Mouse (Mus musculus) layer of hippocampus, adult 2 months (tissue): Measurements from ENCODE around the gene Lbh. TPM values are rescaled to one million over a fixed set of nuclear protein-coding genes. Genes with fewer than 3 reads are reported as not detected.

Experiments used
- DNase-seq, 2 experiments: peaks; one replicate each; pipeline ENCODE4 v3.0.0; 2022; ENCODE audit warnings: low spot score in 2 of 2
- H3K27ac ChIP-seq: fragments of 200-600 bp; 2 replicates; pipeline ENCODE4 v1.8.1; 2022
- H3K4me3 ChIP-seq: fragments of 200-600 bp; 2 replicates; pipeline ENCODE4 v1.8.1; 2022; ENCODE audit warnings: mild to moderate bottlenecking
- CTCF ChIP-seq: fragments of 200-600 bp; conservative IDR thresholded peaks from 2 replicates; pipeline ENCODE4 v1.8.1; 2022; ENCODE audit warnings: antibody characterized with exemption, mild to moderate bottlenecking, moderate library complexity
- long read RNA-seq, 2 experiments: library from polyadenylated mRNA; stranded (forward); transcript quantifications; one replicate each; pipeline ENCODE4 v2.0.0; 2021; ENCODE audit warnings: borderline mapping rate in 2 of 2
- total RNA-seq, 2 experiments: library from RNA; stranded (reverse); gene quantifications; 2 replicates each; pipeline ENCODE4 v1.2.3; 2021

The Lbh gene
- 10 to 100 TPM; 31.4 to 34.8 TPM for total RNA-seq
- long read RNA-seq, experiment 1, partial matches to known transcripts: 0 of 7 reads
- long read RNA-seq, experiment 1, other reads (novel, unspliced or antisense): 5 of 7 reads
- long read RNA-seq, experiment 2, partial matches to known transcripts: 0 of 8 reads
- long read RNA-seq, experiment 2, other reads (novel, unspliced or antisense): 8 of 8 reads

DNA sequence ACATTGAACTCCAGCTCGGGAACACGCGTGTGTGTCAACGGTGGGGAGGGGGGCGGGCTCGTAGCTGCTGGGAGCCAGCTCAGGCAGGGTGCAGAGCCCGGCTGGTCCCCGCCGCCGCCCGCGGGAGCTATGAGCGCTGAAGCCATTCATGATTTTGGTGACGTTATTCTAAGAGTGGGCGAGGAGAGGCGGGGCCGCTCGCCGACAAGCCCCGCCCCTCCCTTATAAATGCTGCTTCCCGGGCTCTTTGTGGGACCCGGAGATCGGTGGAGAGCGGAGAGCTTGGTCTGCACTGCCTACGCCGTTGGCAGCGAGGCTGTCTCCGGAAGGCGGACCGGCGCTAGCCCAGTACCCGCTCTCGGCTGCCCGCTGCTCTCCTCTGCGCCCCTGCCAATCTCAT, at the start of gene Lbh:
Gene Lbh (plus strand): TSS at position 253 of the 400 bp plus-strand sequence.
- TF ChIP-seq CTCF: no peak
- H3K27ac ChIP-seq: peak within 1 kb of the TSS; percentile 91
- peak; percentile 91 for DNase-seq
- peak within 1 kb of the TSS; percentile 59 for H3K4me3 ChIP-seq

DNA sequence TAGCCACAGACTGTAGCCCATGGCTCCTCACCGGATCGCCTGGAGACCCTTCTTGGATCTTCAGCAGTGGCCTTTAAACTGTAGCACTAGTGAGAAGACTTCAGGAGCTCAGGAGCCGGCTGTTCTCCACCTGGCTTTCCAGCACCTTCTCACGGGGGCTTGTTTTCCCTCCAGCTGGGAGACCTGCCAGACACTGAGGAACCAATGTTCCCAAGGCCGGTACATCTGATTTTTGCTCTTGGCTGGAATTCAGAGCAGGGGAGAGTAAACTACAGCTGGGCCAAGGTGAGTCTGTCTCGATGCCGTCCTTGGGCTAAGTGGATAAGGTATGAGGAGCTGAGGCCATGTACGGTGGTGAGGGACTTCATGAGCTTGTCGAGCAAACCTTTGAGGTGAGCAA, 39.1 kb upstream of the Lbh start:
- DNase-seq: no peak
- no peak for TF ChIP-seq CTCF
- Histone ChIP-seq H3K4me3 (no peak overlapping the region), H3K27ac (no peak overlapping the region)

DNA sequence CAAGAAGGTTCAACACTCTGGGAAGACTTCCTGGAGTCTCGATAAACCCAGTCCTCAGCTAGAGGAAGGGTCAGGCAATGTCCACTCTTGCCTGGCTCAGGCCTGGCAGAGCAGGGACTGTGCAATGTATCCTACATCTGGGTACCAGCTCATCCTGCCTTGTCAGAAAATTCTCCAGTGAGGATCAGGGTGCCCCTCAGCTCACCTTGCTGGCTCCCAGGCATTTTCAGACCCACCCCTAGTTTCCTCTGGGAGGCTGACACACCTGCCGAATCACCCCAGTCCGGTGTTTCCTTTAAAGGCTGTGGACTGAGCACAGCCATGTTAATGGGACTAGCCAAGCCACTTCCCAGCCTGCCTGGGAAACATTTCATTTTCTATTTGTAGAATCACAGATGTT, 37.9 kb upstream of the Lbh start:
- H3K27ac ChIP-seq: no peak overlapping the region
- TF ChIP-seq CTCF: no peak
- DNase-seq: no peak
- no peak overlapping the region for H3K4me3 ChIP-seq

DNA sequence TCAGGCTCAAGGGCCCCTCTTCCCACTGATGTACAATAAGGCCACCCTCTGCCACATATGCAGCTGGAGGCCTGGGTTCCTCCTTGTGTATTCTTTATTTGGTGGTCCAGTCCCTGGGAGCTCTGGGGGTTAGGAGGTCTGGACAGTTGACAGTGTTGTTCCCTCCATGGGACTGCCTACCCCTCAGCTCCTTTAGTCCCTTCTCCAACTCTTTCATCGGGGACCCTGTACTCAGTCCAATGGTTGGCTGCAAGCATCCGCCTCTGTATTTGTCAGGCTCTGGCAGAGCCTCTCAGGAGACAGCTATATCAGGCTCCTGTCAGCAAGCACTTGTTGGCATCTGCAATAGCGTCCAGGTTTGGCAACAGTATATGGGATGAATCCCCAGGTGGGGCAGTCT, 37.1 kb upstream of the Lbh start:
- DNase-seq: no peak
- Histone ChIP-seq H3K27ac (no peak overlapping the region), H3K4me3 (no peak overlapping the region)
- no peak for TF ChIP-seq CTCF

DNA sequence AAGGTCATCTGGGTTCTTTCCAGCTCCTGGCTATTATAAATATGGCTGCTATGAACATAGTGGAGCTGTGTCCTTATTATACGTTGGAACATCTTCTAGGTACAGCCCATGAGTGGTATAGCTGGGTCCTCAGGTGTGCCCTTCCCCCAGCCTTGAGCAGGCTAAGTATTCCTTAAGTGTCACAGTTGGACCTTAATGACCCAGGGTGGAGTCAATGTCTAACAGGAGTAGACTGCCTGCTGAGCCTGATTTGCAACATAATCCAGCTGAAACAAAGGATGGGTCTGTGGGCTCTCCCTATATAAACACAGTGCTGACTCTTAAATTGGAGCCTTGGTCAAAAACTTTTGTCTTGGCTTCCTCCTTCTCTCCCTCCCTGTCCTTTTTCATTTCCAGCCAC, 36.3 kb upstream of the Lbh start:
- Histone ChIP-seq H3K27ac (no peak overlapping the region), H3K4me3 (no peak overlapping the region)
- DNase-seq: no peak
- no peak for TF ChIP-seq CTCF

DNA sequence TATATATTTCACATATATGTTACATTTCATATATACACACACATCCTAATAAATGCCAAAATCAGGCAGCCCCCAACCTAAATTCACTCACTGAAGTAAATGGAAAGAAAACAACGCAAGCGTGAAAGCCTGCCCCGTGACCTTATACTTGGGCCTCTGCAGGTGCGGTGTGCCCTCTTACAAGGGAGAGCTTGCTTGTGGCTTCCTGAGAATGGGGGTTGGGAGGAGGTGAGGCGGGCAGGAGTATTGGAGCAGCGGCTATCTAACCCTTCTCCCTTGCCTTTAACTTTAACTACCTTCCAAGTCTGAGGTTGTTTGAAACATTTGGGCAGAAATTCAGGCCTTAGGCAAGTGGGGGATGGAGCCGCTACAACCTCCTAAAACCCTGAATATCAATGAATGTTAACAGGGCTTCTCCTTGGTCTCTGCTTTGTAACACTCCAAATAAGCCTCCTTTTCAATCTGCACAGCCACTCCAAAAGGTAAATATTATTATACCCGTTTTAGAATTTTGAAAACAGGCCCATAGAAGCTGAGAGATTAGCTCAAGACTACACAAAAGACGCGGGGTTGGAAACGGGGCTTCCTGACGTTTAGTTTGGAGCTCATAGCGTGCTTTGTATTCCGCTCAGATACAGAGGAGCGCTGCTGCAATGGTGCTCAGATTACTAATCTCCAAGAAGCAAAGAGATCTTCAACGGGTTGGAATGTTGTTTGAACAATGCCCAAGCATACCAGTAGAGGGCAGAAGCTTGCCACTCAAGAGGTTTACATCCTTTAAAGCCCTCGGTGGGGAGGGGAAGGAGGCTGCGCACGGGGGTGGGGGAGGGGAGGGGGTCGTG, 28.3 kb upstream of the Lbh start:
- H3K27ac ChIP-seq: peak overlapping the region; percentile 77
- peak; percentile 82 for TF ChIP-seq CTCF
- peak; percentile 79 to 83 for DNase-seq

DNA sequence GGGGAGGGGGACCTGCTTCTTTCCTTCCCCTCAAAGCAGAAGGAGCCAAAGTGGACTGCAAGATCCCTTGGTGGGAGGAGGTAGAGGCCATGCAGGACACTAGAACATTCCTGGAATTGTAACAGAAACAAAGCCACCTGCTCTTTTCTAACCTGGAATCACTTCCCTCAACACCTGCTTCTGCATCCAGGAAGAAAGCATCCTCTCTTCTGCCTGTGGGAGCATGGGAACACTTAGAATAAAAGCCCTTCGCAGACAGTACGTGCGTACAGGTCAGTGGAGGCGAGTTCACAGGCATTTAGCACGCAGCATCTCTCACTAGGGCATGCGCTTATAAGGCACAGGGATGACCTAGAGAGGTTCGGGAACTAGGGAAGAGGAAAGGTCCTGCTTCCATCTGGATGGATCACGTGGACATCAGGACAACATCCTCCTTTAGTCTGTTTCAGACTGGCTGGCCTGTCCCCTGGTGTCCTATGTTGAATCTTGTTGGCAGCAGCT, 27.7 kb upstream of the Lbh start:
- Histone ChIP-seq H3K4me3 (no peak overlapping the region), H3K27ac (no peak overlapping the region)
- no peak; the same call in none of the 2 replicates for TF ChIP-seq CTCF
- DNase-seq: no peak

More for the DNA sequence above, 28.3 kb upstream of the Lbh start:
- no peak overlapping the region for H3K4me3 ChIP-seq

DNA sequence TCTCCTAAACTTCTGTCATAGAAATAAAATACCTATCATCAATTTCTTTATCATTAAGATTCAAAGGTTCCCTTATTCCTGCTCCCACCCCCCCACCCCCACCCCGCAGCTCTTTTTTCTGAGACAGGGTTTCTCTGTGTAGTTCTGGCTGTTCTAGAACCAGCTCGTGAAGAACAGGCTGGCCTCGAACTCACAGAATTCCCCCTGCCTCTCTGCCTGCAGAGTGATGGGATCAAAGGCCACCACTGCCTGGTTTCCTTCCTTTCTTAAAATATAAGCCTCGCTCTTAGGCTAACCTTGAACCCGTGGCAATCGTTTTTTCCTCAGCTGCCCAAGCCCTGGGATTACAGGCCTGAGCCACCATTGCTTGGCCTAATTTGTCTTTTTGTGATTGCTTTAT, 26.5 kb upstream of the Lbh start:
- Histone ChIP-seq H3K27ac (no peak overlapping the region), H3K4me3 (no peak overlapping the region)
- no peak for DNase-seq
- no peak for TF ChIP-seq CTCF

DNA sequence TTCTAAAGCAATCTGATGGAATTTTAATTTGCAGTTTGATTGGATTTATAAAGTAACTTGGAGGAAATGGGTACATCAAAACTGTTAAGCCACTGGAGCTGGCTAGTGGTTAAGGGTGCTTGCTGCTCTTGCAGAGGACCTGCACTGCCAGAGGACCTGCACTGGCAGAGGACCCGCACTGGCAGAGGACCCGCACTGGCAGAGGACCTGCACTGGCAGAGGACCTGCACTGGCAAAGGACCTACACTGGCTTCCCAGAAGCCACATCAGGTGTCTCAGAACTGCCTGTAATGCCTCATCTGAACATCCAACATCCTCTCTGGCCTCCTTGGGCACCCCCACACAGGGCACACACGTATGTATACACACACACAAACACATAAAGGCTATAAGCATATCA, 22.6 kb upstream of the Lbh start:
- Histone ChIP-seq H3K27ac (no peak overlapping the region), H3K4me3 (no peak overlapping the region)
- no peak for TF ChIP-seq CTCF
- DNase-seq: no peak

DNA sequence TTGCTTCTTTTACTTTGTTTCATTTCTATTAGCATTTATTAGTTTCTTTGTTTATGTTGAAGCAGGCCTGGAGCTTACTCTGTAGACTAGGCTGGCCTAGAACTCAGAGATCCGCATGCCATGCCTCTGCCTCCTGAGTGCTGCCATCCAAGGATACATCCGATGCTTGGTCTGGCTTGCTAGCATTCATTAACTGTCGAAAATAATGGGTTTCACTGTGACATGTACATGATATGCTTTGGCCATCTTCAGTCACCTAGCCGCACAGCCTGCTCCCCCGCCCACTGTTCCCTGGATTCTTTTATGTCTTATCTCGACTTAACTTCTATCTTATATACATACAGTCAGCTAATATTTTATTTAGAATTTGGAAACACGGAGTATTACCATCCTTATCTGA, 21.0 kb upstream of the Lbh start:
- no peak for TF ChIP-seq CTCF
- H3K4me3 ChIP-seq: no peak overlapping the region
- no peak overlapping the region for H3K27ac ChIP-seq
- DNase-seq: no peak

DNA sequence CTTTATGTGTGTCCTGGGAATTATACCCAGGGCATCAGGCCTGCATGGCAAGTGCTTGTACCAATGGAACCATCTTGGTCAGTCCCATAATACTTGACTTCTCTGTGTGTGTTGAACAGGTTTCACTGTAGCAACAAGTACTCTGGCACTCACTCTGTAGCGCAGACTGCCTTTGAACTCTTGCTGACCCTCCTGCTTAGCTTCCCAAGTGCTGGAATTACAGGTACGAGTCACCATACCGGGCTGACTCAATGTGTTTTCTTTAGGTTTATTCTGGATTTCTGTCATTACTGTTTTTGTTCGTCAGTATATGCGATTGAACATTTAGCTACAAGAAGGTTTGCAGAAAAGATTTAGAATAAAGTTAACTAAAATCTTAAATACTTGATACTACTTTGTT, 20.1 kb upstream of the Lbh start:
- H3K4me3 ChIP-seq: no peak overlapping the region
- H3K27ac ChIP-seq: no peak overlapping the region
- DNase-seq: no peak
- TF ChIP-seq CTCF: no peak

DNA sequence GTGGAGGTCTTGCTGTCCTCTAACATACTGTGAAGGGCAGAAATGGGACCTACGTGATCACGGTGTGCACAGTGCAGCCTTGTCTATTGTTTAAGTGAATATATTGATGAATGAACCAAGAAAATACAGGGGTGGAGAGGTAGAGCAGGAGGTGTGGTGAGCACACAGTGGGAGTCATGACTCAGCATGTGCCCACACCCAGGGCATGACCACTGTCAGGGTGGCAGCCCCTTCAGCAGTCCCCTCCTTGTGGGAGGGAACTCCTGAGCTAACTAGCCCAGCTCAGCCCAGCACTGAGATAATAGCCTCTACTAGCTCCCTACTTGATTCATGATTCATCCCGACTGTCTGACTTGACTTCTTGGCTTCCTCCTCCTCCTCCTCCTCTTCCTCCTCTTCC, 19.3 kb upstream of the Lbh start:
- H3K4me3 ChIP-seq: no peak overlapping the region
- H3K27ac ChIP-seq: no peak overlapping the region
- no peak for DNase-seq
- TF ChIP-seq CTCF: no peak

DNA sequence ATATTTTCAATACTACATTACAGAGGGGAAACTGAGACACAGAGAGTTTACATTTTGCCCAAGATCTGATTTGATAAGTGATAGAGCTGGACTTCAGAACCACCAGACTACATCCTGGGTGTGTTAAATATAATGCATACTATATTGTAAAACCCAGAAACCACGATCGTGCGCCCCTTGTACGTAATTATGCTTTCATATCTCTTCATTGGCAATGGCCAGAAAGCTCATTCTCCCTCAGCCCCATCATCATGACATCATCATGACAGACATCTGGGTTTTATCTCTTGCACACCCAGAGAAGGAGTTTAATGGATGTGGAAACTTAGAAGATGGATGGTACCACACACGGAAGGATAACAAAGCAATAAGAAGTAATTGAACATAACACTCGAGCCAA, 17.1 kb upstream of the Lbh start:
- no peak overlapping the region for H3K27ac ChIP-seq
- no peak for TF ChIP-seq CTCF
- DNase-seq: no peak

DNA sequence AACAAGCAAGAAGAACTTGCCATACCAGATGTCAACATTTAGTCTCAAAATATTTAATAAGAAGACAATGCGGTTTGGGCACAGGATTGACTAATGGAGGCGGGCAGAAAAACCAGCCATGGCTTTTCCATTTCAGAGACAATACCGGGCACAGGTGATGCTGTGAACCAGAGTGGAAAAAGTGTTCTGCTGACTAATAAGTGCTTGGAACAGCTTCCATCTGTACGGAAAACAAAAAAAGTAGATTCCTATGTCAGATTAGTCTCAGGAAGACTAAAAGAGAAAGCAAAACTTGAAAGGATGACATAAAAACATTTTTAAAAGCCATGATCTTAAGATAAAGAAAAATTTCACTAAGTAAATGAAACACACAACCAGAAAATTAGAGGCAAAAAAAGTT, 16.4 kb upstream of the Lbh start:
- no peak overlapping the region for H3K4me3 ChIP-seq
- no peak overlapping the region for H3K27ac ChIP-seq
- DNase-seq: no peak
- TF ChIP-seq CTCF: no peak

More for the DNA sequence above, 17.1 kb upstream of the Lbh start:
- H3K4me3 ChIP-seq: no peak overlapping the region
